In genomic region chr2:33290491-33290890, GRCm38 (mm10) we compare ENCODE assay signal across 30 mouse cellular contexts.
"Had no signal": no experiment of that assay in that cellular context is flagged by ENCODE, and none has a peak within 500 bp of the region (broad histone marks: within the 10 kb centered on the region; RNA-seq: fewer than 3 reads in every experiment).

No protein-coding gene starts in this region.

- H3K27ac ChIP-seq: heart, embryonic 13.5 days; heart, embryonic 15.5 days; hindbrain, embryonic 10.5 days; hindbrain, embryonic 12.5 days; hindbrain, embryonic 13.5 days; hindbrain, embryonic 14.5 days; hindbrain, embryonic 15.5 days; hindbrain, postnatal 0 days; intestine, embryonic 15.5 days; kidney, embryonic 15.5 days; kidney, postnatal 0 days; layer of hippocampus, adult 2 months; left cerebral cortex, adult 2 months had no signal

- H3K36me3 ChIP-seq: intestine, embryonic 15.5 days had no signal

- H3K4me3 ChIP-seq: heart, embryonic 12.5 days; heart, embryonic 13.5 days; heart, embryonic 15.5 days; hindbrain, embryonic 10.5 days; hindbrain, embryonic 12.5 days; hindbrain, embryonic 13.5 days; hindbrain, embryonic 15.5 days; intestine, embryonic 15.5 days; kidney, embryonic 15.5 days; layer of hippocampus, adult 2 months; left cerebral cortex, adult 2 months had no signal

- DNase-seq: heart, postnatal 10 days; heart, postnatal 14 days; heart, postnatal 36 days; heart, postnatal 4 days; kidney, adult 11 months; kidney, adult 18-20 months; kidney, adult 2 months; kidney, adult 8-10 months; kidney, adult 9 months; kidney, postnatal 10 days; kidney, postnatal 14 days; kidney, postnatal 25 days; kidney, postnatal 36 days; kidney, postnatal 4 days; layer of hippocampus, adult 9-11 months; layer of hippocampus, postnatal 36 days had no signal

- H3K4me1 ChIP-seq: hindbrain, embryonic 10.5 days; hindbrain, embryonic 13.5 days; hindbrain, embryonic 15.5 days; intestine, embryonic 15.5 days; kidney, embryonic 15.5 days had no signal

- H3K27me3 ChIP-seq: heart, embryonic 12.5 days; heart, embryonic 13.5 days; heart, embryonic 15.5 days; hindbrain, embryonic 12.5 days; hindbrain, embryonic 13.5 days; hindbrain, embryonic 15.5 days; intestine, embryonic 15.5 days; kidney, embryonic 15.5 days had no signal

- H3K9me3 ChIP-seq: heart, embryonic 12.5 days; heart, embryonic 15.5 days; hindbrain, embryonic 12.5 days; intestine, embryonic 15.5 days had no signal
